Mouse (Mus musculus): Measurements from ENCODE around the gene Tbl3.
"Not testable (repeated sequence)": the region's sequence is repeated elsewhere in the genome, so short reads cannot be mapped to it uniquely, and the experiment has no call there.

The Tbl3 gene

GRCm38 (mm10) chr17:24696011-24696697 is 11.3 kb downstream of the Tbl3 start, which contains the start of the genes Gfer and Noxo1:
TSS of gene Gfer (minus strand) at chr17:24696156.
TSS of gene Noxo1 (plus strand) at chr17:24696234.
- DNase-seq (ENCODE audit: low spot score in 2 of 2): peak; percentile 88 to 94

- no peak for DNase-seq (ENCODE audit: low spot score in 2 of 2)
Observed at GRCm38 (mm10) chr17:24695326-24696010, 12.0 kb downstream of the Tbl3 start.

GRCm38 (mm10) chr17:24692385-24692784 is 15.1 kb downstream of the Tbl3 start:
- no peak for DNase-seq (ENCODE audit: low spot score in 2 of 2)

GRCm38 (mm10) chr17:24689251-24690081 is 18.0 kb downstream of the Tbl3 start, which contains the start of gene Syngr3:
TSS of gene Syngr3 (minus strand) at chr17:24689955.
- no peak for DNase-seq (ENCODE audit: low spot score in 2 of 2)

GRCm38 (mm10) chr17:24687599-24687998 is 19.9 kb downstream of the Tbl3 start:
- DNase-seq (ENCODE audit: low spot score in 2 of 2): no peak

- peak; percentile 65 to 84 for DNase-seq (ENCODE audit: low spot score in 2 of 2)
Observed at GRCm38 (mm10) chr17:24687146-24687595, 20.3 kb downstream of the Tbl3 start.

- peak; percentile 71 to 83 for DNase-seq (ENCODE audit: low spot score in 2 of 2)
Observed at GRCm38 (mm10) chr17:24686514-24686913, 20.9 kb downstream of the Tbl3 start.

GRCm38 (mm10) chr17:24677500-24678080 is 29.9 kb downstream of the Tbl3 start:
- DNase-seq (ENCODE audit: low spot score in 2 of 2): no peak

GRCm38 (mm10) chr17:24676877-24677276 is 30.6 kb downstream of the Tbl3 start:
- no peak for DNase-seq (ENCODE audit: low spot score in 2 of 2)

- DNase-seq (ENCODE audit: low spot score in 2 of 2): peak; percentile 81 to 90
Observed at GRCm38 (mm10) chr17:24676187-24676586, 31.3 kb downstream of the Tbl3 start.

GRCm38 (mm10) chr17:24674277-24674676 is 33.2 kb downstream of the Tbl3 start:
- no peak for DNase-seq (ENCODE audit: low spot score in 2 of 2)

GRCm38 (mm10) chr17:24672141-24672540 is 35.3 kb downstream of the Tbl3 start:
- no peak for DNase-seq (ENCODE audit: low spot score in 2 of 2)

GRCm38 (mm10) chr17:24671346-24671745 is 36.1 kb downstream of the Tbl3 start:
- no peak for DNase-seq (ENCODE audit: low spot score in 2 of 2)

GRCm38 (mm10) chr17:24670246-24670844 is 37.1 kb downstream of the Tbl3 start:
- DNase-seq (ENCODE audit: low spot score in 2 of 2): no peak

GRCm38 (mm10) chr17:24669545-24670245 is 37.8 kb downstream of the Tbl3 start, which contains the start of gene Zfp598:
TSS of gene Zfp598 (plus strand) at chr17:24669687.
- peak; percentile 95 to 98 for DNase-seq (ENCODE audit: low spot score in 2 of 2)

- DNase-seq (ENCODE audit: low spot score in 2 of 2): not testable (repeated sequence)
Observed at GRCm38 (mm10) chr17:24669214-24669544, 38.3 kb downstream of the Tbl3 start.

- peak; percentile 64 to 80 for DNase-seq (ENCODE audit: low spot score in 2 of 2)
Observed at GRCm38 (mm10) chr17:24667416-24667815, 40.0 kb downstream of the Tbl3 start.

GRCm38 (mm10) chr17:24667011-24667410 is 40.4 kb downstream of the Tbl3 start:
- not testable (repeated sequence) for DNase-seq (ENCODE audit: low spot score in 2 of 2)

GRCm38 (mm10) chr17:24658017-24658758 is 49.3 kb downstream of the Tbl3 start, which contains the start of gene Npw:
TSS of gene Npw (minus strand) at chr17:24658457.
- DNase-seq (ENCODE audit: low spot score in 2 of 2): no peak

GRCm38 (mm10) chr17:24654969-24655368 is 52.5 kb downstream of the Tbl3 start:
- no peak for DNase-seq (ENCODE audit: low spot score in 2 of 2)

Data from spleen, postnatal 4 days (tissue).